Mouse (Mus musculus): ENCODE measurements at regions not wholly inside any gene's neighbourhood (a gene's known extent, or its start where the extent isn't known, plus 50 kb on each side); places are given as distances from the start of the nearest gene placed in this dataset.

GRCm38 (mm10) chr8:89341686-89342085 lies 297.7 kb upstream of the Sall1 start:
- DNase-seq (ENCODE audit: extremely low read depth): no peak
- dilution Hi-C loops (cut with MboI; ENCODE audit: extremely low pct_ligation_motif_present, extremely low pct_unique_long_range_greater_than_20kb, low sequenced_read_pairs): no loop called here
- Histone ChIP-seq H3K27me3 (replicated peaks) (no peaks in the 10 kb centered on the region), H3K9me3 (replicated peaks; ENCODE audit: low read length) (peaks cover 17% of the 10 kb centered on the region), H3K4me3 (replicated peaks in 1 of 3; ENCODE audit: low read depth in 2 of 3, low read length in 2 of 3, poor library complexity in 1 of 3) (no peak overlapping the region), H3K4me2 (ENCODE audit: insufficient read depth, low read depth, poor library complexity, severe bottlenecking) (no peak overlapping the region), H3K79me2 (replicated peaks; ENCODE audit: control insufficient read depth, extremely low read depth, insufficient read depth, poor library complexity, severe bottlenecking) (no peaks in the 10 kb centered on the region), H3K36me3 (replicated peaks in 1 of 2; ENCODE audit: control insufficient read depth in 1 of 2, insufficient read depth in 1 of 2, low read length in 1 of 2) (no peaks in the 10 kb centered on the region), H3K9ac (ENCODE audit: insufficient read depth, low read depth) (no peak overlapping the region), H3K4me1 (ENCODE audit: control insufficient read depth in 1 of 2, insufficient read depth in 2 of 2) (no peaks in the 10 kb centered on the region), H3K27ac (ENCODE audit: insufficient read depth, low read depth) (no peak overlapping the region)
- in situ Hi-C loops (cut with MboI; ENCODE audit: low pct_ligation_motif_present, low pct_unique_long_range_greater_than_20kb, low sequenced_read_pairs): no loop called here
- TF ChIP-seq RAD21 (IDR thresholded peaks at IDR 0.05; ENCODE audit: low read depth, low read length): no peak

- H3K79me2 ChIP-seq (replicated peaks; ENCODE audit: control insufficient read depth, extremely low read depth, insufficient read depth, poor library complexity, severe bottlenecking): no peaks in the 10 kb centered on the region
- H3K9ac ChIP-seq (ENCODE audit: insufficient read depth, low read depth): no peak overlapping the region
- H3K4me3 ChIP-seq (replicated peaks in 1 of 3; ENCODE audit: low read depth in 2 of 3, low read length in 2 of 3, poor library complexity in 1 of 3): no peak overlapping the region
- no peaks in the 10 kb centered on the region for H3K4me1 ChIP-seq (ENCODE audit: control insufficient read depth in 1 of 2, insufficient read depth in 2 of 2)
- dilution Hi-C loops (cut with MboI; ENCODE audit: extremely low pct_ligation_motif_present, extremely low pct_unique_long_range_greater_than_20kb, low sequenced_read_pairs): no loop called here
- H3K27me3 ChIP-seq (replicated peaks): no peaks in the 10 kb centered on the region
- TF ChIP-seq TBP (conservative IDR thresholded peaks at IDR 0.05; ENCODE audit: low read depth, low read length) (no peak), CTCF (conservative IDR thresholded peaks at IDR 0.05 in 1 of 2, IDR thresholded peaks at IDR 0.05 in 1 of 2; ENCODE audit: low read depth in 2 of 2, low read length in 2 of 2) (no peak), ELF1 (IDR thresholded peaks at IDR 0.05; ENCODE audit: low read depth, low read length) (no peak), IRF4 (IDR thresholded peaks at IDR 0.05; ENCODE audit: low read depth, low read length) (no peak), MAFK (IDR thresholded peaks at IDR 0.05; ENCODE audit: insufficient replicate concordance, low read length) (no peak), MAZ (IDR thresholded peaks at IDR 0.05; ENCODE audit: low read depth, low read length) (no peak), ZC3H11A (IDR thresholded peaks at IDR 0.05; ENCODE audit: low read depth, low read length) (no peak), RCOR1 (conservative IDR thresholded peaks at IDR 0.05; ENCODE audit: low read depth, low read length) (no peak)
- H3K36me3 ChIP-seq (replicated peaks in 1 of 2; ENCODE audit: control insufficient read depth in 1 of 2, insufficient read depth in 1 of 2, low read length in 1 of 2): no peaks in the 10 kb centered on the region
- no peak overlapping the region for H3K4me2 ChIP-seq (ENCODE audit: insufficient read depth, low read depth, poor library complexity, severe bottlenecking)
- DNase-seq (ENCODE audit: extremely low read depth): no peak
- H3K9me3 ChIP-seq (replicated peaks; ENCODE audit: low read length): peaks cover 12% of the 10 kb centered on the region
- in situ Hi-C loops (cut with MboI; ENCODE audit: low pct_ligation_motif_present, low pct_unique_long_range_greater_than_20kb, low sequenced_read_pairs): no loop called here
- no peak overlapping the region for H3K27ac ChIP-seq (ENCODE audit: insufficient read depth, low read depth)
These were observed 291.5 kb upstream of the Sall1 start for GRCm38 (mm10) chr8:89335416-89335815.

GRCm38 (mm10) chr8:89325751-89326351 lies 281.9 kb upstream of the Sall1 start:
- Histone ChIP-seq H3K36me3 (replicated peaks in 1 of 2; ENCODE audit: control insufficient read depth in 1 of 2, insufficient read depth in 1 of 2, low read length in 1 of 2) (no peaks in the 10 kb centered on the region), H3K9ac (ENCODE audit: insufficient read depth, low read depth) (no peak overlapping the region), H3K27ac (ENCODE audit: insufficient read depth, low read depth) (no peak overlapping the region), H3K79me2 (replicated peaks; ENCODE audit: control insufficient read depth, extremely low read depth, insufficient read depth, poor library complexity, severe bottlenecking) (no peaks in the 10 kb centered on the region), H3K9me3 (replicated peaks; ENCODE audit: low read length) (peaks cover 32% of the 10 kb centered on the region), H3K4me2 (ENCODE audit: insufficient read depth, low read depth, poor library complexity, severe bottlenecking) (no peak overlapping the region), H3K27me3 (replicated peaks) (no peaks in the 10 kb centered on the region), H3K4me3 (replicated peaks in 1 of 3; ENCODE audit: low read depth in 2 of 3, low read length in 2 of 3, poor library complexity in 1 of 3) (no peak overlapping the region), H3K4me1 (ENCODE audit: control insufficient read depth in 1 of 2, insufficient read depth in 2 of 2) (no peaks in the 10 kb centered on the region)
- dilution Hi-C loops (cut with MboI; ENCODE audit: extremely low pct_ligation_motif_present, extremely low pct_unique_long_range_greater_than_20kb, low sequenced_read_pairs): no loop called here
- no peak for TF ChIP-seq CTCF (conservative IDR thresholded peaks at IDR 0.05 in 1 of 2, IDR thresholded peaks at IDR 0.05 in 1 of 2; ENCODE audit: low read depth in 2 of 2, low read length in 2 of 2)
- no peak for TF ChIP-seq MEF2A (IDR thresholded peaks at IDR 0.05; ENCODE audit: borderline replicate concordance, low read depth, low read length)
- TF ChIP-seq TBP (conservative IDR thresholded peaks at IDR 0.05; ENCODE audit: low read depth, low read length): no peak
- no peak for TF ChIP-seq TCF12 (IDR thresholded peaks at IDR 0.05; ENCODE audit: low read depth, low read length)
- TF ChIP-seq ZC3H11A (IDR thresholded peaks at IDR 0.05; ENCODE audit: low read depth, low read length): no peak
- TF ChIP-seq NRF1 (IDR thresholded peaks at IDR 0.05; ENCODE audit: low read depth, low read length): no peak
- no peak for TF ChIP-seq E2F4 (IDR thresholded peaks at IDR 0.05; ENCODE audit: insufficient replicate concordance, low read depth, low read length)
- TF ChIP-seq KAT2A (IDR thresholded peaks at IDR 0.05; ENCODE audit: insufficient replicate concordance, low read length): no peak
- no peak for TF ChIP-seq ZKSCAN1 (IDR thresholded peaks at IDR 0.05; ENCODE audit: borderline replicate concordance, low read depth, low read length)
- no peak for TF ChIP-seq UBTF (IDR thresholded peaks at IDR 0.05; ENCODE audit: low read depth, low read length)
- TF ChIP-seq HCFC1 (IDR thresholded peaks at IDR 0.05; ENCODE audit: low read depth, low read length): no peak
- TF ChIP-seq CHD1 (IDR thresholded peaks at IDR 0.05; ENCODE audit: low read depth, low read length): no peak
- TF ChIP-seq USF2 (conservative IDR thresholded peaks at IDR 0.05; ENCODE audit: low read depth, low read length): no peak
- TF ChIP-seq RAD21 (IDR thresholded peaks at IDR 0.05; ENCODE audit: low read depth, low read length): no peak
- TF ChIP-seq MAZ (IDR thresholded peaks at IDR 0.05; ENCODE audit: low read depth, low read length): no peak
- TF ChIP-seq ZMIZ1 (IDR thresholded peaks at IDR 0.05; ENCODE audit: low read depth, low read length): no peak
- no peak for DNase-seq (ENCODE audit: extremely low read depth)
- in situ Hi-C loops (cut with MboI; ENCODE audit: low pct_ligation_motif_present, low pct_unique_long_range_greater_than_20kb, low sequenced_read_pairs): no loop called here
